Mouse (Mus musculus): ENCODE data around the gene Spin1. TPM values are rescaled to one million over a fixed set of nuclear protein-coding genes. Genes with fewer than 3 reads are reported as not detected.

The Spin1 gene
- polyA plus RNA-seq (2012; rRNA removed) = 120 and 131 TPM in 2 replicates

DNA sequence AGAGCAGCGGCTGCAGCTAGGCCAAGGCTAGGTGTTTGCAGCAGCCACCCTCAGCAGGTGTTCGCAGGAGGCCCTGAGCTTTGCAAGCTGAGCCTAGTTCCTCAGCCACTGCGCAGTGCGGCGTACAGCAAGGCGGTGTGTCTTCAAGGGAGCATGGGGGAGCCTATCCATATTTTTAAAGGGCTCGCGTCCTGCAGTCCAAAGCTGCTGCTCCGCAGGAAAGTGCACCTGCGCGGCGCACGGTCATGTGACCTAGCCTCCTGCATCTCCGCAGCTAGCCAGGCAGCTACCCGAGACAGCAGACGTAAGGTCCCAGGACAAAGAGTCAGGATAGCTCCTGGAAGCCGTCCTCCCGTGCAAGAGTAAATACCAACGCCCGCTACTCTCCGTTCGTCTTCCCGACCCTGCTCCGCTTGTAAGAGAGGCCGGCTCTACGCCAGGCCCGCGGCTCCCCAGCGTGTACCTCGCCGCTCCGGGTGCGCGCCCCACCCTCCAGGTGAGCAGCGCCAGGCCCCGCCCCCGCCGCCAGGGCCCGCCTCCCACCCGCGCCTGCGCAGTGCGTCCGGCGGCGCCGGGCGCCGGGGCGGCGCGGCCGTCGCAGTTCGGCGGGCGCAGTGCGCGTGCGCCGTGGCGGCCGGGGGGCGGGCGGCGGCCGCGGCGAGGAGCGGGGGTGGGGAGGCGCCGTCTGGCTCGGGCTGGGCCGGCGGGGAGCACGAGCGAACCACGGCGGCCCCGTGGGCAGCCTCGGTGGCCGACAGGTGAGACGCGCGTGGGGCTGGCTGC lies at the start of gene Spin1:
Spin1 (plus strand) TSS at position 648 of the 783 bp plus-strand sequence.

DNA sequence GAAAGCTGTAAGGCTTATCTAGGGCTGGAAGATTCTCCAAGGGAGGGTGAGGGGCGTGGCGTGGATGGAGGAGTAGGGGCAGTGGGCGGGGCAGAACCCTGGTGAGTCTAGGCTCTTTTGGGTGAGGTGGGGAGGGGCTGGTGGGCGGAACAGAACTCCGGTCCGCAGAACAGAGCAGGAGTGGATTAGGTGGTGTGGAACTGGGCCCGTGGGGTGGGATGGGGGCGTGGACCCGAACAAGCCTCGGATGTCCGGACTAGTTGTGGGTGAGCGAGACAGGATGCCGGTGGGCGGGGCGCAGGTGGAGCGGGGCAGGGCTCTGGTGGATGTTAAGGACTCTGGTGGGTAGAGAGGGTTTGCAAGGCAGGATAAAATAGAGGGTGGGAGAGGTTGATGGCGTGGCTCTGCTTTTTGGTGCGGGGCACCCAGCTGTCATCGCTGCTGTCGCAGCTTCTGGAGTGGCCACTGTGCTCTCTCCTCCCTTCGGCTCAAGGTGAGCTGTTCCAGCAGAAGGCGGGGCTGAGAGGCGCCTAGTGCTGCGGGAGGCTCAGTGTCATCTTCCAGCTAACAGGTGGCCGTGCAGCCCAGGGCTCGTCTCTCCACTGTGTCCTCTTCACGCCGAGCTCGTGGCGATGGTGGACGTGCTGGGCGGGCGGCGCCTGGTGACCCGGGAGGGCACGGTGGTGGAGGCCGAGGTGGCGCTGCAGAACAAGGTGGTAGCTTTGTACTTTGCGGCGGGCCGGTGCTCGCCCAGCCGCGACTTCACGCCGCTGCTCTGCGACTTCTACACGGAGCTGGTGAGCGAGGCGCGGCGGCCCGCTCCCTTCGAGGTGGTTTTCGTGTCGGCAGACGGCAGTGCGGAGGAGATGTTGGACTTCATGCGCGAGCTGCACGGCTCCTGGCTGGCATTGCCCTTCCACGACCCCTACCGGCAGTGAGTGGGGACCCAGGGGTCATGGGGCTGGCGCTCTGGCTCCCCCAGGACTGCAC lies 70.3 kb downstream of the Spin1 start, which contains the start of gene Nxnl2:
Nxnl2 (plus strand) TSS at position 332 of the 990 bp plus-strand sequence.

Other genes with a start within 250 kb of the Spin1 start
- 4.9 and 5.5 TPM in 2 replicates for gene Nxnl2, start 70.1 kb downstream of the Spin1 start, polyA plus RNA-seq (2012; rRNA removed)

Data from central nervous system, embryonic 18 days (tissue).